Mouse (Mus musculus) heart, postnatal 10 days (tissue): Measurements from ENCODE around the gene Ccdc154. TPM values are rescaled to one million over a fixed set of nuclear protein-coding genes. Genes with fewer than 3 reads are reported as not detected.
A peak's percentile ranks its signal among the peaks of the same experiment; 100 is the strongest.
"Not testable (repeated sequence)": the region's sequence is repeated elsewhere in the genome, so short reads cannot be mapped to it uniquely, and the experiment has no call there.

ENCODE experiments used
- DNase-seq, 2 experiments: peaks; one replicate each; pipeline ENCODE4 v3.0.0; 2021
- intact Hi-C: fragments of 180-260 bp; cut with DNase I; formaldehyde crosslinking; loops from one replicate; pipeline ENCODE4 v1.15.1; 2025
- total RNA-seq, 2 experiments: library from RNA; stranded (reverse); gene quantifications; 2 replicates each; pipeline ENCODE4 v1.2.3; 2021

Gene Ccdc154
- under 1 TPM in 1 of 2 experiments, not detected in 1; 0.10 TPM for total RNA-seq

DNA sequence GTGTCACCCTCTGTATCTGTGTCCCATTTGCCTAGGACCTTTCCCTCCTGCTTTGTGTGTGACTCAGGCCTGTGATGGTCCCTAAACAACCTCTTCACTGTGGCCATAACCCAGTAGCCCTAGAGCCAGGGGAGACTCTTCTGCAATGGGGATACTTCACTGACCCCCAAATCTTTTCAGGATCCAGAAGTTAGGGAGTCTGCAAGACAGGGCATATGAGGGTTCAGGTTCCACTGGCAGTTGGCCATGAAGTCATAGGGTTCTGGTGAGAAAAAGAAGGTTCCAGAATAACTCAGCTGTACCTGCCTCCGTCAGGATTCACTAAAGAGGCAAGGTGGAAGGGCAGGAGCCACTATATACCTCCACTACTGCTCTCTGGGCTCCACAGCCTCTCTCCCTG lies at the start of gene Ccdc154:
Gene Ccdc154, plus strand, starts transcription at position 301 of the 400 bp plus-strand sequence.
- no peak for DNase-seq
- intact Hi-C loops: no loop called here

DNA sequence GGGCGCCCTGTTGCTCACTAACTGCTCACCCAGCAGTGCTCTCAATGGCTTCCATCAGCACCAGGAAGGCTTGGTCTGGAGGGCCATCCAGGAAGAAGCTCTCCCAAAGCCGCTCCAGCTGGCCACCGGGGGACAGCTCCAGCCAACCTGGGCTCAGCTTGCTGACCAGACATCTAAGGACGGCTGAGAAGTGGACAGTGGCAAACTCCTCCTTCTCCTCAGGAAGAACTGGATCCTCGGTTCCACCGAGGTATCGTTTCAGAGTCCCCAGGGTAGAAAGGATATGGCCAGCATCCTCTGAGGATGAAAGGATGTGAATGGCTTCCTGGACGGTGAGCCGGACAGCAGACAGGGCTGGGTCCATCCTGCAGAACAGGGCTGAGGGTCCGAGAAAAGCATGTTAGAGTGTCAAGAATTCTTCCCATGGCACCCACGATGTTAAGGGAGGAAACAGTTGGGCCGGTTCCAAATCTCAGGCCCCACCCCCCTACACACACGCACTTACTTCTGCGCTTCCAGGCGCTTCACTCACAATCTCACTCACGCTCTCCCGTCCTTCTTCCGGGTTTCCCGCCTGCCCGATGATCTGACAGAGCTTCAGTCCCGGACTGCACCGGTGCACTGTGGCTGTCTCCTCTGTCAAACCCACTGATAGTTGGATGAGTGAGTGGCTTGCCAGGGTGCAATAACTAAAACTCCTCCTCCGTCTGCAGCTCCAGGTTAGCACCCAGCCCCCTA lies 47.2 kb upstream of the Ccdc154 start:
- DNase-seq: peak in 1 of 2 experiments; percentile 12
- intact Hi-C loops: loop anchor here (5.0 kb wide), 2 partner anchors 67 to 157 kb away; partner anchors contain the start of genes BC003965 and Ube2i

DNA sequence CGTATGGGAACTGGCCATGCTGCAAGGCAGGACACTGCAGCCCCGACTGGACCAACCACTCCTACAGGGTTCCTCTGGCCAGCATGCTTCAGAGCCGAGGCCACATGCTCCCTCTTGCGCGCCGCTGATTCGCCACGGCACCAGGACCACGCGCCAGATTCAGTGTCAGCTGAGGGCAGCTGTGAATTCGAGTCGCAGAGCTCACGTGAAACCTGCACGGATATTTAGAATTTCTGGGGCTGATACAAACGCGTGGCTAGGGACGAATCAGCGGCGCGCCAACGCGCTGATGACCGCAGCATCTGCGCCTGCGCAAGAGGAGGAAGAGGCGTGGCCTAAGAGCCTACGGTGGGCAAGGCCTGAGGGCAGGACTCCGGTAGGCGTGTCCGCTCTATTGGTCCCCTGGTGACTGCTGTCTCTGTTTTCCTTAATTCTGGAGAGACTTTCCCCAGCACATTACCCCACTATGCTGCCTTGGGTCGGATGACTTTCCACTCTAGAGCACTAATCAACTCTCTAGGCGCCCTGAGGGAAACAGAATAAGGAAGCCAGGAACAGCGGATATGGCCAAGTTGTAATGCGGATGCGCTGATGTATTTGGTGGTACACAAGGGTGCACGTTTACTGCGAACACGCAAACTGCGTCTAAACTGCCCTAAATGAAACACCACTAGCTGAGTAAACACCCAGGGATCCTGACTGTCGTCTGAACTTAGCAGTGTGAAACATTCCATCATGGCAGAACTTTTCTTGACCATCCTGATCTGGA lies 46.4 kb upstream of the Ccdc154 start, which contains the start of gene Telo2:
Gene Telo2, minus strand, starts transcription at position 304 of the 769 bp plus-strand sequence.
- DNase-seq: peak; percentile 95 to 97
- intact Hi-C loops: loop anchor here (2.0 to 5.0 kb wide), 2 partner anchors 17 to 156 kb away; partner anchors contain the start of genes Clcn7 and Ube2i

DNA sequence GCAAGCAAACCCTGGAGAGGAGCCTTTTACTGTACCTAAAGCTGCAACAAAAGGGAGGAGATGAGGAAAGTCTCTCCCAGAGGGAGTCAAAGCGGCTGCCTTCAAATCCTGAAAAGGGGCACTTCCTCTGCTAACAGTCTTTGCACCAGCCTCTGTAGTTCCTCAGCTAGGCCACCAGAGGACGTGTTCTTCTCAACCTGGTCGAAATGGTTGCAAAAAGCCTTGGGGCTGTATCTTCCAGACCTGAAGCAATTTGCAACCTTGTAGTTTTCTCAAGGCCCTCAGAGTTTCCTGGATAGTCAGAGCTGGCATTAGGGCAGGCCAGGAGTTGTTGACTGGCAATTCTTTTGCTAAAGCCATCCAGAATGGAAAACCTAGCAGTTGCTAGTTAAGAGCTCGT lies 45.0 kb upstream of the Ccdc154 start:
- DNase-seq: peak in 1 of 2 experiments; percentile 39
- intact Hi-C loops: loop anchor here (2.0 to 5.0 kb wide), 2 partner anchors 16 to 155 kb away; partner anchors contain the start of genes Clcn7 and Ube2i

DNA sequence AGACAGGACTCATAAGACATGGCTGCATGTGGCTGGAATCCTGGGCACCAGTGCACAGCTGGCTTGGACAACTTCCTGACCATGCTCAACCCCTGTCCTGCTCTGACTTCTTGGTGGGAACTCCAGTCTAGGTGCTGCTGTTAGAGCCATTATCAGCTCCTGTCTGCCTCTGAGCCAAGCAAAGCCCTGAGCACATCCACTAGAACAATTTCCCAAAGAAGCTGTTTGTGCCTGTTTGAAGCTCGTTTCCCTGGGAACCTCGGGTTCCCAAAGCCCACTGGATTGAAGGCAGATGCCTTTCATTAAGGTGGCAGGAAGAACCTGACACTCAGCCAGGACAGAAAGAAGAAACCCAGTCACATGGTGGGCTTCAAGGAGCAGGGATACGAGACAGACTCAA lies 41.9 kb upstream of the Ccdc154 start, which contains the start of gene Ptx4:
Gene Ptx4, plus strand, starts transcription at position 355 of the 400 bp plus-strand sequence.
- peak in 1 of 2 experiments; percentile 23 for DNase-seq
- intact Hi-C loops: no loop called here

DNA sequence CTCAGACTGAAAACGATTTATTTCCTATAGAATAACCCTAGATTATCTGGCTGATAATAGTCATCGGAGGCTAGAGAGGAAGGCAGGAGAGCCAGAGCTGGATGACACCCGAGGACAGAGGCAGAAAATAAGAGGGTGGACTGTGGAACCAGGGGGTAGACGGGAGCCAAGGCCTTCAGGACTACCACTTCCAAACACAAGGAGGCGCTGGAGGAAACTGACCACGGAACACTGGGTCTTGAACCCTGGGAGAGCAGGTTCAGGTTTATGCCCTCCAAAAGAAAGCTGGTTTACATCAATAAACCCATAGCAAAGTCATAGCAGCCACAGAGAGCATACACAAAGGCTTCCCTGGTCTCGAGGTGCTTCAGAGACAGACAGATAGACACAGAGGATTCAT lies 38.3 kb upstream of the Ccdc154 start:
- intact Hi-C loops: no loop called here
- DNase-seq: peak in 1 of 2 experiments; percentile 31

DNA sequence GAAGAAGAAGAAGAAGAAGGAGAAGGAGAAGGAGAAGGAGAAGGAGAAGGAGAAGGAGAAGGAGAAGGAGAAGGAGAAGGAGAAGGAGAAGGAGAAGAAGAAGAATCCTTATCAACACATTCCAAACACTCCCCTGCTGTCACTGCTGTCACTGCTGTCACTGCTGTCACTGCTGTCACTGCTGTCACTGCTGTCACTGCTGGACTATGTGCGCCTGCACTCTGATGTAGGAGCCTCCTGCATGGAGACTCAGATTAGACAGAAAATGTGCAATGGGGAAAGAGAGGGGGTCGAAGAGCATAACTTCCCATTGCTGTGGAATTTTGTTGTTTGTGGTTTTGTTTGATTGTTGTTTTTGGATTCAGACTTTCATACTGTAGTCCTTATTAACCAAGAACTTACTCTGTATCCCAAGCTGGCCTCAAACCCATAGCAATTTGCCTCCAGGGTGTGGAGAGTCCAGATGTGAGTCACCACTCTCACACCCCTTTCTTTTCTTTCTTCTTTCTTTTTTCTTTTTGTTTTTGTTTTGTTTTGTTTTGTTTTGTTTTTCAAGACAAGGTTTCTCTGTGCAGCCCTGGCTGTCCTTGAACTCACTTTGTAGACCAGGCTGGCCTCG lies 36.7 kb upstream of the Ccdc154 start:
- intact Hi-C loops, DNase-seq: not testable (repeated sequence)

DNA sequence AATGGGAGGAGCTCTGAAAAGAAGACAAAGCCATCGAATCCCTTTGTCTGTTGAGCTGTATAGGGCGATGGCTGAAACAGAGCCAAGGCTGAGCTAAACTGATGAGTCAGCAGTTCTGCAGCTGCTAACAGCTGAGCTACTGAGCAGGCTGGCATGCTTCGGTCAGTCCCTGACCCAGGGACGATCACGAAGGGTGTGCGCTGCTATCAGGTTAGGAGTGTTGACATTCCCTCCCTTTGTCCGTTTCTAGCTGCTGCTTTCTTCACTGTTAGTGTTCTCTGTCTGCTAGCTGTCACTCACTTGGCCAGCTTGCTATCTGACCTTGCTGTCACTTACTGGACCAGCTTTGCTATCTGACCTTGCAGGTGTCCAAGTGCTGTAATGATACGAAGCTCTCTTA lies 35.2 kb upstream of the Ccdc154 start:
- intact Hi-C loops: no loop called here
- peak; percentile 47 to 53 for DNase-seq

DNA sequence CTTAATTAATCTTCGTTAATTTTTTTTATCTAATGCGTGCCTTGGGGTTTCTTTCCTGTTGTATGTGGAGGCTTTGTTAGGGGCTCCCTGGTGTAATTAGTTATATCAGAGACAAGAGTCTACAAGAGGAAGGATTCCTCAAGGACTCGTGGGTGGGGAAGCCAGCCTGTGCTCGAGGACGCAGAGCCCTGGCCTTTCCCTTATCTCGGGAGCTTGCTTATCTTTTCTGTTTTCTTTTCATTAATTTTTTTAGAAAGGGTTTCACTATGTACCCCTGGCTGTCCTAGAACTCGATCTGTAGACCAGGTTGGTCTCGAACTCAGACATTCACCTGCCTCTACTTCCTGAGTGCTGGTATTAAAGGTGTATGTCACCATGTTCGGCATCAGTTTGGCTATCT lies 34.6 kb upstream of the Ccdc154 start:
- intact Hi-C loops: no loop called here
- DNase-seq: no peak

DNA sequence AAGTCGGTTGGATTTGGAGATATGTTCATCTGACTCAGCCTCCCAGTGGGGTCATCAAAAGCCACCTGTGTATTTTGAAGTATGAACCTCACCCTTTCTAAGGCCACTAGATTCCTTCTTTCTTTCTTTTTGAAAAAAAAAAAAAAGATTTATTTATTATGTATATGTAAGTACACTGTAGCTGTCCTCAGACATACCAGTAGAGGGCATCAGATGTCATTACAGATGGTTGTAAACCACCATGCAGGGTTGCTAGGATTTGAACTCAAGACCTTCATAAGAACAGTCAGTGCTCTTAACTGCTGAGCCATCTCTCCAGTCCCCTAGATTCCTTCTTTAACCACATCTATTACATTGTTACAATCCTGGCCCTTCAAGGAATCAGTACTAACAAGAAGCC lies 32.2 kb upstream of the Ccdc154 start:
- DNase-seq: no peak
- intact Hi-C loops: loop anchor here (5.0 kb wide), 1 partner anchor 142 kb away; the partner anchor contains the start of gene Ube2i

DNA sequence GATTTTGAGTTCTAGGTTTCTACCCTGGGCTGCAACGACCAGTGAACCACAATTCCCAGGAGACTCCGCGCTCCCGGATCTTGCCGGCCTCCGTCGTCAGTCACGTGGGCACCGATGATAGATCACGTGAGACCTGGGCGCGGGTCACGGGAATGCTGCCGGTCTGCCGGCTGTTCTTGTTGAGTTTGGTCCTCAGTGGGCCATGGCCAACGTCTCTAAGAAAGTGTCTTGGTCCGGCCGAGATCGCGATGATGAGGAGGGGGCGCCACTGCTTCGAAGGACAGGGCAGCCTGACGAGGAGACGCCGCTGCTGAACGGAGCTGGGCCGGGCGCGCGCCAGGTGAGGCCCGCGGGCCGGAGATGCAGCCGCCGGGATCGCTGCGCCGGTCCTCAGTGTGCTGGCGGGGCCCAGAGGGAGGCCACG lies 29.0 kb upstream of the Ccdc154 start, which contains the start of gene Clcn7:
Gene Clcn7, plus strand, starts transcription at position 117 of the 424 bp plus-strand sequence.
- intact Hi-C loops: loop anchor here (2.0 to 5.0 kb wide), 2 partner anchors 16 to 139 kb away; partner anchors contain the start of gene Ube2i
- DNase-seq: peak; percentile 95 to 98

DNA sequence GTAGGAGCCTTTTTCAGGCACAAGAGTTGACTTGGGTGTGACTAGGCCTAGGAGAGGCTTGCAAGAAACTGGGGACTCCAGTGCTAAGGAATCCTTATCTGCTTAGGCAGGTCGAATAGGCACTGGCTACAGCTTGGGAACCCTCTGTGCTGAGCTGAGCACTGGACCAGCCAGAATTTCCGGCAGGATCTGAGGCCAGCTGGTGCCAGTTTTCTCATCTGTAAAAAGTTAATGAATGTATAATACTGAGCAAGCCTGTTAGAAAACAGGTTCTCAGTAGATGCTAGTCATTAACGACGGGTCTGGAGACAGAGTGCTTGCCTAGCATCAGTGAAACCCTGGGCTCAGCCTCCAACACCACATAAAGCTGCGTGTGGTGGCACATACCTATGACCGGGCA lies 26.6 kb upstream of the Ccdc154 start:
- DNase-seq: no peak
- intact Hi-C loops: no loop called here

DNA sequence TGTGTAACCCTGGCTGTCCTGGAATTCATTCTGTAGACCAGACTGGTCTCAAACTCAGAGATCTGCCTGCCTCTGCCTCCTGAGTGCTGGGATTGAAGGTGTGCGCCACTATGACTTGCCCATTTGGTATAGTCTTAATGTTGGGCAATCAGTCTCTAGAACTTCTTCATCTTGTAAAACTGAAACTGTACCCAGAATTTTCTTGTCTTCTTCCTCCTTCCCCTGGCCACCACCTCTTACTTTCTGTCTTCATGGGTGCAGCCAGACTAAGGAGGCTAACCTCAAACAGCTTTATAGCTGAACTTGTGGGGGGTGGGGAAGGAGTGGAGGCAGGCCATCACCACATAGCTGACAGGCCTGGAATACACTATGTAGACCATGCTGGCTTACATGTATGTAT lies 23.5 kb upstream of the Ccdc154 start:
- no peak for DNase-seq
- intact Hi-C loops: no loop called here

DNA sequence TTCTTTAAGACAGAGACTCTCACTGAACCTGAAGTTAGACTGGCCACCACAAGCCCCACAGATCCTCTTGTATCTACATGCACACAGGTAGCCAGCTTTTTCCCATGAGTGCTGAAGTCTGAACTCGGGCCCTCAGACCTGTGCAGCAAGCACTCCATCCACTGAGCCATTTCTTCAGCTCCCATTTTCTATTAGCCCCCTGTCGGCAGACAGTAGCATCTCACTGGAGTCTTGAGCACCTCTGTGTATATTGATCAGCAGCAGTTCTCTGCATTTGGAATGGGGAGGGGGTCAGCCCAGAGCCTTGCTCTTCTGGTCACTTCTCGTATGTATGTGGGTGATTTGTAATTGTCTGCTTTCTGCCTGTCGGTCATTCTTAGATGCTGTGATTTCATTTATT lies 22.3 kb upstream of the Ccdc154 start:
- intact Hi-C loops: no loop called here
- DNase-seq: peak in 1 of 2 experiments; percentile 25

DNA sequence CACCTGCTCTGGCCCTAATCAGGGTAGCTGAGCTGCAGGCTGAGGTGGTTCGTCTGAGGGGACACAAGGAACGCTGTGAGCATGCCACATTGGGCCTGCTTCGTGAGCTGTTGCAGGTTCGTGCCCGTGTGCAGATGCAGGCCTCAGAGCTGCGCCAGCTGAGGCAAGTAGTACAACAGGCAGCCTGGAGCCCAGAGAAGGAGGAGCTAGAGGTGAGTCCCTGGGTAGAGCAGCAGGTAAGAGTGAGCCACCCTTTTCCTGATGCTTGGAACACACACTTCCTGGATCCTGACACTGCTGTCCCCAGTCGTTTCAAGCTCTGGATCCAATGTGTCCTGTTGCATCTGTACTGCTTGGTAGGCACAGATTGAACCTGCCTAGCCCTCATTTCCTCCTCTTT lies 1.1 kb downstream of the Ccdc154 start:
- no peak for DNase-seq
- intact Hi-C loops: no loop called here

DNA sequence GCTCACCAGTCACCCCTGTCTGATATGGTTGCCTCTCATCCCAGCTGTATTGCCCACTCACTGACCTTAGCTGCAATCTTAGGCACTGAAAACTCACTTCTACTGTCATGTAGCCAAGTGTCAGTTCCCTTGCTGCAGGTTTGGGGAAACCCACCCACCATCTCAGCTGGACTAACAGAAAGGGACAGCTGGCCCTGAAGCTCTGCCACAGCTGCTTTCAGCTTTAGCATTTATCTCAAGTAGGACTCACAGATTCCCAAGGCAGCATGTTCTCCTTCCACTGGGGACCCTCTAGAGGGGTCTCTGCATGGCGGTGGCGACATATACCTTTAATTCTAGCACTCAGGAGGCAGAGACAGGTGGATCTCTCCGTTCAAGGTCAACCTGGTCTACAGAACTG lies 2.5 kb downstream of the Ccdc154 start:
- DNase-seq: no peak
- intact Hi-C loops: no loop called here

DNA sequence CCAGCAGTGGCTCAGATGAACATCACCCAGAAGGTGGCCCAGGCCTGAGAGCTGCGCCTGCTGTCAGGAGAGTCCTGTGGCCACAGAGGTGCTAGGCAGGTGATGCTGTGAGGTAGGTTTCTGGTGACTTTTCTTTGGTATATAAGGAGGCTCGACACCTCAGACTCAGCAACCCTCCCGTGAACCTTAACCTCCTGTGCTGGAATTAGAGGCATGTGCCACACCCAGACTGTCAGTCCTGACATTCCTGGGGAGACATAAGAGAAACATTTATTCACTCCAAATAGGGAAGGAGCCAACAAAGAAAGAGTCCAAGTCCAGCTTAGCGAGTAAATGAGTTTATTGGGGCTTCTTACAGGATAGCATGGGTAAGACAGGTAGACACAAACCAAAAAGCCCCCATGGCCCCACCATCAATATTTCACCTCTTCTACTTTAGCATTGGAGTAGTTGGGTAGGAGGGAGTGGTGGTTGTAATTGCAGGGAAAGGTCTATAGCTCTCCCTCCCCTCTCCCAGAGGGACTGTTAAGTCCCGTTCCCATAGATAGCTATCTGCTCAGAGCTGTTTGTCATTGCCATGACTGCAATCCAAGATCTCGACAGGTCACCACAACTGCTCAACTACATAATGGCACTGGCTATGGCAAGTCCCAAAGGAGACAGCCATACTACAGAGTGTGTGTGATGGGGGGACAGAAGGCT lies 3.9 kb downstream of the Ccdc154 start:
- intact Hi-C loops: no loop called here
- DNase-seq: no peak

DNA sequence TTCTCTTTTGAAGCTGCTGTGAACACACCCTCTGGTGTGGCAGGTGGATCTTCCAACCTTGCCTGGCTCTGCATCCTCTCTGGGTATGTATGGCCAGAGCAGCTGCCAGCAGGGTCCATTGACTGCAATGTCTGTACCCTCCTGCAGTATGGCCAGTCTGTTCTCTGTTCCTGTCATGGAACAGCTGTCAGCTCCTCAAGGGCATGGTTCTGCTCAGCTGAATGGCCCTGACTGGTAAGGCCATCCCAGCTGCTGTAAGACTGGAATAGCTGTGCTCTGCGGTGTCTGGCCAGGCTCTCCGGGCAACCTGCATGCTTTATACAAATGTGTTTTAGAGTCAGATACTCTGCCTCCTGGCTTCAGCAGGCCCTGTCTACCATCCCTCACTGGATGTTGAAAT lies 7.4 kb downstream of the Ccdc154 start:
- no peak for DNase-seq
- intact Hi-C loops: no loop called here

DNA sequence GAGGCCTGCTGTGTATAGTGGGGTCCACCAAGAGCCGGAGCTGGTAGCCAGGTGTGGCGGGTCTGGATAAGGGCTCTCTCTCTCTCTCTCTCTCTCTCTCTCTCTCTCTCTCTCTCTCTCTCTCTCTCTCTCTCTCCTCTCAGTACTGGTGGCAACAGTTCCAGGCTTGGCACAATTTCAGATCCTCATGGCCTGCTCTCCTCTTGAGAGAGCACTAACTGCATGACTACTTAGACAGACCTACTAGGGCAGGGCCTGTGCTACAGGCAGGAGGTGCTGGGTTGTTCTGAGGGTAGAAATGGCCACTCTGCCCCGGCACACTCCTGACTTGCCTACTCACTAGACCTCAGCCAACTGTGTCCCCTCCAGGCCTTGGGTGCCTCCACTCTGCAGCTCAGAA lies 10.3 kb downstream of the Ccdc154 start:
- intact Hi-C loops: no loop called here
- DNase-seq: no peak

DNA sequence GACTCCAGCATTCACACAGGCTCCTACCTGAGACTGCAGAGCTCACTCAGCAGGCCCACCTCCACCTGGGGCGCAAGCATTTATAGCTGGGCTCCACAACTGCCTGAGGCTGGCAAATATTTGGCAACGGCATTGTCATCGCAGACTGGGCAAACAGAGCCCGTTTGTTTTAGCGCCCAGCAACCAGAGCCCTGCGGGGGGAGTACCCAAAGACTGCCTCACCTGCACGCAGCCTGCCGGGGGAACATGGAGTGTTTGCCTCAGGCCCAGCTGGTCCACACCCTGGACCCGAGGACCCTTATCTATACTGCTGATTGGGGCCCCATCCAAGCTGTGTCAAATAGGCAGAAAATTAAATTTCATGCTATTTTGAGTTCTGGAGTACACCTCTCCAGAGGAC lies 13.2 kb downstream of the Ccdc154 start, which contains the start of gene Gm38655:
Gene Gm38655, minus strand, starts transcription at position 61 of the 400 bp plus-strand sequence.
- intact Hi-C loops: no loop called here

More for the DNA sequence above, 13.2 kb downstream of the Ccdc154 start, which contains the start of gene Gm38655:
- DNase-seq: no peak
